Mouse (Mus musculus) retina, adult 2 months (tissue): ENCODE measurements around the gene Sowaha.

Experiments
- DNase-seq: peaks from one replicate; pipeline ENCODE4 v3.0.0-alpha.2; 2012; ENCODE audit warnings: low read depth, low spot score

The Sowaha gene

DNA sequence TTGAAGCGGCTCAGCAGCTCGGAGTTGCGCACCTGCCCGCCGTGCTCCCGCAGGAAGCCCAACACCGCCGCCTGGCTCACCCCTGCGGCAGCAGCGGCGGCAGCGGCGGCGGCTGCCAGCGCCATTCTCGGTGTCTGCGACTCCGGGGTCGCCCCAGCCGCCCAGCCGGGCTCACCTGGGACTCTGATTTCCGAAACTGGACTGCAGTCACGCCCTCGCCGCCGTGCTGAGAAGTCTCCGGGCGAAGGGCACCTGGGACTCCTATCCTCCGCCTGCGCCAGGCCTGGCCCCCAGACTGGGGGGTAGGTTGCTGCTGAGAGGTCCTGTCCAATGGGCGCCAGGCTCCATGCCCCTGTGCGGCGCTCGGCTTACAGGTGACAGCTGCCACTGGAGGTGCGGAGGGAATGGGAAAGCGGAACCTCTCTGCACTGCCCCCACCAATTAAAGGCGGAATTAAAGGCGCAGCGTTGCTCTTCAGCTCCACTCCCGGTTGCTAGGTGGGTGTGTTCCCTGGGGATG is at the start of gene Sowaha, which contains the start of gene Gm9945:
Gene Sowaha, minus strand, starts transcription at position 492 of the 519 bp plus-strand sequence.
Gene Gm9945, plus strand, starts transcription at position 384 of the 519 bp plus-strand sequence.
- no peak for DNase-seq

DNA sequence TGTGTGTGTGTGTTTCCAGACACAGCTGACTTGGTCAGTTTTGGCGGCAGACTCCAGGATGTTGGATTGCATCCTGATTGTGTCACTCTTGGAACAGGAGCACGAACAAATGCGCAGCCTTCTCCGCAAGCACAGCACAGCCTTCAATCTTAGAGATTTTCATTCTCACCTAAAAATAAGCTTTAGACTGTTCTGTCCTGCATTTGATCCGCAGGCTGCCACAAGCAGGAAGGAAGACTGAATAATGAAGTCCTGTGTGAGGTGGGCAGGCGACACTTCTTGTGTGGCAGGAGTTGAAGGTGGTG is 49.1 kb upstream of the Sowaha start:
- DNase-seq = no peak

DNA sequence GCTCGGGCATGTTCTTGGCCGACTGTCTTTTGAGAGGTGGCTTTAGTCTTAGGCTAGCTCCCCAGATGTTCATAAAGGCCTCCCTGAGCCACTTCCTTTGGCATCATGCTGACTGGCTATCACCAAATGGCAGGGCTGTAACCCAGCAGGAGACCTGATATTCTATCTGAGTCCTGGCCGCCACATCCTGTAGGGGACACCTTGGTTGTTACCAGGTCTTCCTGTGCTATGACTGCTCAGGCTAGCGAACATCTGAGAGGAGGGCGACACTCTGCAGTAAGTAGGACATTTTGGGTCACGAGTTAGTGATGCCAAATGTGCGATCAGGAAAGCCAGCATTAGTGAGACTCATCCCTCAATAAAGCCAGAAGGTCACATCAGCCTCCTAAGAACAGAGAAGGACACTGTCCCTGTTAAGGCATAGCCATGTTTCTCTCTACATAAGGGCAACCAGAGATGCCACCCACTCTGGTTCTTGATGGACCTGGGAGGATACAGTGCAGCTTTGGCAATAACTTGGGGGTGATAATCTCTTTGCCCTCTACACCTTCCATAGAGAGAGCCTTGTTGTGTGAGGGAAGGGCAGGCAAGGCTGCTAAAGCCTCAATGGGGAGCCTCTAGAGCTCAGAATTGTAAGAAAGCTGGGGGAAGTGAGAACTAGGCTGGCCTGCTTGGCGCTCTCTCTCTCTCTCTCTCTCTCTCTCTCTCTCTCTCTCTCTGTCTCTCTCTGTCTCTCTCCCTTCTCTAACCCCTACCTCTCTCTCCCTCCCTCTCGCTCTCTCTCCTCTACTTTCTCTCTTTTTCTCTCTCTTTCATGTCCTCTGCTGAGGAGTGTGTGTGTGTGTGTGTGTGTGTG is 48.6 kb upstream of the Sowaha start:
- DNase-seq = no peak

DNA sequence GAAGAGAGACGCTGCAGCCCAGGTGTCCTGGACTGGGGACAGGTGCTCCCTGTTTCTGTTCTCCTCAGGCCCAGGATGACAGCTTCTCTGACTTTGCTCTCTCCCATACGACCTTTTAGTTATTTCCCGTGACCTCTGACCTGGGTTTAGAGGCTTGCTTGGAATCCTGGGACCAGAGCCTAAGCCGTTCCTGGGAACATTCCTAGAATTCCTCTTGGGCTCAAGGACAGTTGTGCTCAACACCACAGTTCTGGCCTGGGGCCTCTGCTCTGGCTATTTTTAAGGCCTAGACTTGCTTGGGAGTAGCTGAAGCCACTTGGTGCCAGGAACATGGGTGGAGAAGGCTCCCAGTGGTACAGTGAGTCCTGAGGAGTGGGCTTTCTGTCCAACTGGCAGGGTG is 45.4 kb upstream of the Sowaha start:
- no peak for DNase-seq

DNA sequence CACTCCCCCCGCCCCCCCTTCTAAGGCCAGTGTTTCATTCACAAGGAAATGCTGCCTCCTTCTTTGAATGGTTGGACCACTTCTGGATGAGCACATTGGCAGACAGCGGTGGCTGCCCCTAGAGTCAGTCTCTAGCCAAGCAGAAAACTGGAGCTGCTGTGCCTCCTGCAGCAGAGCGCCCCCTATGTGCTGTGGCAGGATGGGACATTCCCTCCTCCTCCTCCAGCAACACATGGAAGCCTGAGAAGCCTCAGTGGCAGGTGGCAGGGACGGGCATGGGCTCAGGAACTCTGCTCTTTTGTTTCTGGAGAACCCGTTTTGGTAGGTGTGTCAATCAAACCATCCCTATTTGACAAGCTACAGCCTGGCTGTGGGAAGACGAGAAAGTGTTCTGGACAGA is 44.8 kb upstream of the Sowaha start:
- no peak for DNase-seq

DNA sequence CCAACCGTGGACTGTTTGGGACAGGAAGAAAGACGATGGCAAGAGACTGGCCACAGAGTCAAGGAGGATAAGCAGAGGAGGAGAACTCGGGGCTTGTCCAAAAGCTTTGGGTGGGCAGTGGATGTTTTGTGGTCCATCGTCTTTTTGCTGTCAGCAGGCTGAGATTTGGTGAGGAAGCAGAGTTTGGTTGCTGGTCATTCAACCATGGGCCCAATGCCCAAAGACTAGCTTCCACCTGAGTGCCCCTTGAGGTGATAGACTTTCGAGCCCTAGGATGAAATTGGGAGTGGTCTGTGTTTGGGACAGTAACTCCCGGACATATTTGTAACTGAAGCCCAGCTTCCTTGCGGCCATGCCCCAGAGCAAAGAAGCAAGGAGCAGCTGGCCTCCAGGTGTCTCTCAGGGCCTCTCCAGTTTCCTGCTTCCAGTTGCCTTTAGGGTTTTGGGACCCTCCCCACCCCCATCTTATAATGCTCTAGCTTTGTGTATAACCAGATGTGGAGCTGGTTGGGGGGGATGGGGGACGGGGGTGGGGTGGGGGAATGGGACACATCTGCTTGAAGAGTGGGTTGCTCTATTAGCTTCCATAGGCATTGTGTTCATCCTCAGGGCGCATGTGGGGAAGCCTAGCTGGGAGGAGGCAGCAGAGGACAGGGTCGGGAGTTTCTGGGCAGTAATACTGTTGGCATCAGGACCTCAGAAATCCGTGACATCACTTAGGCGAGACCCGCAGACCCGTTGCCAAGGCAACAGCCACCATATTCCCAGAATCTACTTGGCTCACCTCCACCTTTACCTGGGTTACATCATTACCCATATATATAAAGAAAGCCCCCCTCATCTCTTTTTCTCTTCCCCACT is 43.7 kb upstream of the Sowaha start:
- DNase-seq = no peak

DNA sequence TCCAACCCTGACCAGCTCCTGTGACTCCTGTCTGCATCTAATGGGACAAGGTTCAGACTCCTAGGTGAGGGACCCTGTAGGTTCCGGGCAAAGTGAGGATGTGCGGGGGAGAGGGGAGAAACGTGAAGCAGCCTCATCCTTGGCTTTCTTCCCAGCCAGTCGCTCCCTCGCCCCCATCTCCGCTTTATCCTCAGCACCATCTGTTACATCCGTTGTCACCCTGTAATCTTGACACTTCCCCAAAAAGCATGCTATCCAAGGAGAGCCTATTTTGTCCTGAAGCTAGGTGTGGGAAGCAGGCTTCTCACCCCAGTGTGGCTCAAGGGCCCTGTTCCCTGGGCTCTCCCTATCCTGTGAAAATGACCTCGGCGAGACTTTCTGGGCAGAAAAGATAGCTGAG is 42.9 kb upstream of the Sowaha start:
- DNase-seq = no peak

DNA sequence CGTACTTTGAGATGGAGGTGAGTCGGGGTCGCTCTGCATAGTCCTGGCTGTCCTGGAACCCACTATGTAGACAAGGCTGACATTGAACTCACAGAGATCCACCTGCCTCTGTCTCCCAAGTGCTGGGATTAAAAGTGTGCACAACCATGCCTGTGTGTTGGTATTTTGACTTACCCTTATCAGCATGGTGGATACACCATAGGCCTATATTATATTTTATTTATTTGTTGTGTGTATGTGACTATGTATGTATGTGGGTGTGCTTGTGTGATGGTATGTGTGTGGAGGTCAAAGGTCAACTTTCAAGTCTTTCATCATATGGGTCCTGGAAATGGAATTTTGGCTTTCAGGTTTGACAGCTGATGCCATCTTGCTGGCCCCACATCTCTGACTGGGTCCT is 42.3 kb upstream of the Sowaha start:
- no peak for DNase-seq

DNA sequence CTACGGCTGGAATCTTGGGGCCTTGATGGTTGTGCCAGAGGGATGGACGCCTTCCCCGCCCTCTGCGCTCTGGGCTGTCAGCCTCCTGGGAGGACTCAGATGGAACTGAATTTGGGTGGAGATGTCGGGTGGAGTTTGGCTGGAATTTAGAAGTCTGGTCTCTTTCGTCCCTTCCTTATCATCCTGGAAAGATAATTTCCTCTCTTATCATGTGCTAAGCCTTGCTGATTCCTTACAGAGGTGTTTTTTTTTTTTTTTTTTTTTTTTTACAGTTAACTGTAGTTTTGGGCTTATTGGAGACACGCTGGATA is 41.7 kb upstream of the Sowaha start:
- DNase-seq = no peak

DNA sequence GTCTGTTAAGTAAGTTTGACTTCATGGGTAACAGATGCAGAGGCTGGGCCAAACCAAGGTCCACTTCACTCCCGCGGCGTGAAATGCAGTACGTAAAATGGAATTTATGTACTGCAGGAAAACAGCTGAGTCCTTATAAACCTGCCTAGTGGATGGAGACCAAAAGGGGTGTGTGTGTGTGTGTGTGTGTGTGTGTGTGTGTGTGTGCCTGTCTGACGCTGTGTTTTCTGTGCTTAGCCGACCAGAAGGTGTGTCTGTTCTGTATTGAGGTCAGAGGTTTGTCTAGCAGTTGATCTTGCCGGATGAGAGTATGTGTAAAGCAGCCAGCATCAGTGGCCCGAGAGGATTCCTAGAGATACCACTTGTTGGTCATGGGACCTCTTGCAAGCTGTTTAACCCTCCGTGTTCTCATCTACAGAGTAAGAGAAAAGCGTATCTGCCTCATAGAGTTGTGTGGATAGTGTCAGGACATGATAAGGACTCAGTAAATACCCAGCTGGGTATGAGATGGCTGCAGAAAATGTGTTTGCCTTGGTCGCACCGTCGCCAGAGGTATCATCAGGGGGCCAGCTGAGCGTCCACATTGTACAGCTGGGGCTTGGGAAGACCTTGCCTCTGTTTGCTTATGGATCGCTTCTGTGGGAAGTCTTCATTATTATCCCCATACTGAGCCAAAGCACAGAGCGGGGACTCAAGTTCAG is 41.2 kb upstream of the Sowaha start:
- no peak for DNase-seq

DNA sequence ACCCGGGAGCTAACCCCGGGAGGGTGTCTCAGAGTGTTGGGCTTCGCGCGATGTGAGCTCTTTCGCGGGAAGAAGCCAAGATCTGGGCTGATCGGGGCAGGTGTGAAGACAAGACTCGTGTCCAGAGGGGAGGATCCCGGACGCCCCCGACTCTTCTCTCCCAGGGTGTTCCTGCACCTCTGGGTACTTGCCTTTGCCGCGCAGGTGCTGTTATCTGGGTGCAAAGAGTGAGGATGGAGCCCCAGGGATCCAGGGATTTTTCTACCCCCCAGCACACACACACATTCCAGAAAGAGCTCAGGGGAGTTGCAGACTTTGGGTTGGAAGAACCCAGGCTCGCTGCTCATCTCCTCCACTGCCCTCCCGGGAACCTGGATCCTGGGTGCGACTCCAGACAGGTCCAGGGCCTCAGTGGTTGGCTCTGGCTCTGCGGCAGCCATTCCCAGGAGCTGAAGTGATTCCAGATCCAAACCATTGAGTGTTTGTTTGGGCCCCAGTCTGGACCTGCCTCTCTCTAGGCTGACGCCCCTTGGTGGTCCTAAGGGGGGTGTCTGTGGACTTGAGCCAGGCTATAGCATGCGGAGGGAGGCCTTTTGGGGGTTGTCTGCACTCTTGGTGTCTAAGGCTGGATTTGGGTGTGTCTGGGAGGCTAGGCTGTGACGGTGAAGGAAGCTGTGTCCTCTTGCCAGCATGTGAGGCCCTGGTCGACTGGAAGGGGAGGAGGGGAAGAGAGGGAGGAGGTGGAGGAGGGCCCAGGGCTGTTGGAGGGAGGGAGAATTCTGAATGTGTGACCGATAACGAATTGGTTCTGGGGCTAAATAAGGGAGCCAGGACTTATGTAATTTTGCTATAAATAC is 40.3 kb upstream of the Sowaha start:
- no peak for DNase-seq

DNA sequence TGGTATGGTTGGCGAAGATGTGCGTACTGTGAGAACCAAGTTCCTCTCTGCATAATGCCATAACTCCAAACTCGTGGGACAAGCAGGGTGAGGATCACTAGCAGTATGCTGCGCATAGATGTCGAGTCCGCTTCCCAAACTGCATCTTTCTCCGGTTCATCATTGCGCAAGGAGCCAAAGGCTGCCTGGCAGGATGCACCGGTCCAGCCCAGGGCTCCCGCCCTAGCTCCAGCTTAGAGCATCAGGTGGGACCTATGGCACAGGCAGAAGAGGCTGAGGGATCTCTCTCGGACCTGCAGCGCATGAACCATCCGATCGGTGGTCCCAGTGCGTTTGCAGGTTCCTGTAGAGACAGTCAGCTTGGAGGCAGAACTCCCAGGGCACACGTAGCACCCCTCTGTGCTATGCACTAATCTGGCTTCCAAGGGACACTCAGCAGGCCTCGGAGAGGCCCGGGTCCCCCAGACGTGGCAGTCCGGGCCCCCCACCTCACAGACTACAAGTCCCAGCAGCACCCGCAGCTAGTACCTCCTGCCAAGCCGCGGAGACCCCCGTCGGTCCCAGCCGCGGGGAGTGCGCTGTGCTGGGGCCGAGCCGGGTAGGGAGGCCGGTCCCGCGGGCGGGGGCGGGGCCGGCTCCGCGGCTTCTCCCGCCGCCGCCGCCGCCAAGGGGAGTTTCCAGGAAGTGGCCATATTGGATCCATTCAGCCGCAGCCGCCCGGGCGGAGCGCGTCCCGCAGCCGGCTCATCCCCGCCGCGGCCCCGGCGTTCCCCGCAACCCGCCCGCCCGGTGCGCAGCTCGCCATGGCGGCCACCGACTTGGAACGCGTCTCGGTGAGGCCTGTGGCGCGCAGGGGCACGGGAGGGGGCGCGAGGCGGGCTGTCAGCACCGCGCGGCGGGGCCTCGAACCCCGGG is 39.4 kb upstream of the Sowaha start, which contains the start of gene Sept8:
Gene Sept8, plus strand, starts transcription at position 51 of the 915 bp plus-strand sequence.
- DNase-seq = no peak

DNA sequence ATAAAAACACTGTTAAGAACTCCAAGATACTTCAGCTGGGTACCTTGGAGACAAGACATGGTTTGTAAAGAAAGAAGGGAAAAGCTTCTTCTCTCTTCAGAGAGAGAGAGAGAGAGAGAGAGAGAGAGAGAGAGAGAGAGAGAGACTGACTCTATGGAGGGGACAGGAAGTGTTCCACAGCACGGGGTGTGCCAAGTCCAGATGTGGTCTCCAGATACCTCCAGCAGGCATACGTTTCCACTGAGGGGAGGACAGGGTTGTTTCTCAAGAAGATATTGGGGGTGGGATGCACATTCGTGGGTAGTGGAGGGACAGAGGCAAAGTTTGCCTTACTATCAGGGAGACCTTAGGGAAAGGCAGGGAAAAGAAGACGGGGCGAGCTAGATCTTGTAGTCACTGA is 38.7 kb upstream of the Sowaha start:
- DNase-seq = no peak

DNA sequence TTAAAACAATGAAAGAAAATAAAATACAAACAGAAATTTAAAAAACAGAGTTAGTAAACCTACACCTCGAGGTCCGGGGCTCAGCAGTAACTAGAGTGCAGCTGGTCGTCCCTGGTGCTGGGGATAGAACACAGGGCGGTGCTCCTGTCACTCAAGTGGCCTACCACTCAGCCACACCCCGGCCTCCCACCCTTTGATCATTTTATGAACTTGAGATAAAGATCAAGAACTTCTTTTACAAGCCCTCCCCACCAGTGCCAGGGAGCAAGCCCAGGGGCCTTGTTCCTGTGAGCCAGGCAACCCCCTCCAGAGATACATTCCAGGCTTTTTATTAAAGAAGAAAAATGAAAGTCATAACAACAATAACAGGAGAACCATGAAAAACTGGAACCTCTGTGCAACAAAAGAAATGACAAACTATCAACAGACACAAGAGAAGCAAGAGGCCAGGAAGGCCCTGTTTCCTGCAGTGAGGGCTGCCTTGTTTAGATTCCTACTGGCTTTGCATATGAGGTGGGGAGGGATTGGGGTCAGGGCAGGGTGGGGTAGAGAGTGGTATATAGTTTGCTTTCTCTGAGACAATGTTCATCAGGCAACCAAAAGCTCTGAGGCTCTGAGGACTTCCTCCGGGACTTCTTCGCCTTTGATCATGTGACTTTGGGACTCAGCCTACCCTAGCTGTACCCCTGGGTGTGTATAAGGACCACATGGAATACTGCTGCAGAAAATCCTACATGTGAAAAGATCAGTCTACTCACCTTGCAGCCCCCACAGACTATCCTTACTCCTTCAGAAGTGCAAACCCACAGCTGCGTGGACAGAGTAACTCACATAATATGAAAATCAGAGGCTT is 36.9 kb upstream of the Sowaha start:
- no peak for DNase-seq

DNA sequence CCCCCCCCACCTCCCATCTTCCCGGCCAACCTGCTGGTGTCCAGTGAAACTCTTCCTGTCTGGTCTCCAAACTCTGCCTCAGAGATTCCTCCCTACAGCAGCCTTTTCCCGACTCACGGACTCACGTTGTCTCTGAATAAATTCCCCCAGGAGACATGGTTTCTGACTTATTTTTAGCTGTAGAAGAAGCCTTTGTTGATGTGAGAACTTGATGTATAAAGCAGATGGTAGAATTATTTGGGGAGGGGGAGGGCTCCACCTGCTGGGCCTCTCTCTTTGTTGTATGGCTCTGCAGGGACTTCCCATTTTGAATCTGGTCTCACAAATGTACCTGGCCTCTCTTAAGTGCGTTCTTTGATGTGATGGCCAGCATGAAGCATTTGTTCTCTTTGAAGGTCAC is 30.3 kb upstream of the Sowaha start:
- no peak for DNase-seq

DNA sequence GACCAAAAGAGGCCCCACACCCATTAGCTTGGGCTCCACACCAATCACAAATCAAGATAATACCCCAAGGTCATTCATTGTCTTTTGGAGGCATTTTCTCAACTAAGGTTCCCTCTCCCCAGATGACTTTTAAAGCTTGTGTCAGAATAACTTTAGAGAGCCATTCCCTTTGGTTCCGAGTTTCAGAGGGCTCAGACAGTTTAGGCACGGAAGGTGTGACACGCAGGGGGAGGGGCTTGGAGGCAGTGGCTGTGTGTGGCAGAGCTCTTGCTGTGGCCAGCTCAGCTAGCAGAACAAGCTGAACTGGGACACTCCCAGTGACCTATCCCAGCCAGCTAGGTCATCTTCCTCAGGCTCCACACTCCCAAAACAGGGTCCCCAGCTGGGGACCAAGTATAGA is 28.5 kb upstream of the Sowaha start:
- no peak for DNase-seq

DNA sequence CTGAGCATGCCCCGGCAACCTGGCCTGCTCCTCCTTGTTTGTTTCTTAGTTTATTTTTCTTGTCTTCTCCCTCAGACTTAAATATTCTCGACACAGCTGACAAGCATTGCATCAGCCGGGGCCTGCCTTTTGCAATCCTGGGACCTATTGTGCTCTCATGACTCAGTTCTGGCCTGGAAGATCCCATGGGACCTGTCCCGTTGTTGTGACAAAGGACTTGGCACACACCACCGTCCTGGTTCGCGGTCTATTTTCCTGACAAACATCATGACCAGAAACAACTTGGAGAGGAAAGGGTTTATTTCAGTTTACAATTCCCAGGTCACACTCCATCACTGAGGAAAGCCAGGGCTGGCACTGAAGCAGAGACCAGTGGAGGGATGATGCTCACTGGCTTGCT is 28.1 kb upstream of the Sowaha start:
- no peak for DNase-seq

DNA sequence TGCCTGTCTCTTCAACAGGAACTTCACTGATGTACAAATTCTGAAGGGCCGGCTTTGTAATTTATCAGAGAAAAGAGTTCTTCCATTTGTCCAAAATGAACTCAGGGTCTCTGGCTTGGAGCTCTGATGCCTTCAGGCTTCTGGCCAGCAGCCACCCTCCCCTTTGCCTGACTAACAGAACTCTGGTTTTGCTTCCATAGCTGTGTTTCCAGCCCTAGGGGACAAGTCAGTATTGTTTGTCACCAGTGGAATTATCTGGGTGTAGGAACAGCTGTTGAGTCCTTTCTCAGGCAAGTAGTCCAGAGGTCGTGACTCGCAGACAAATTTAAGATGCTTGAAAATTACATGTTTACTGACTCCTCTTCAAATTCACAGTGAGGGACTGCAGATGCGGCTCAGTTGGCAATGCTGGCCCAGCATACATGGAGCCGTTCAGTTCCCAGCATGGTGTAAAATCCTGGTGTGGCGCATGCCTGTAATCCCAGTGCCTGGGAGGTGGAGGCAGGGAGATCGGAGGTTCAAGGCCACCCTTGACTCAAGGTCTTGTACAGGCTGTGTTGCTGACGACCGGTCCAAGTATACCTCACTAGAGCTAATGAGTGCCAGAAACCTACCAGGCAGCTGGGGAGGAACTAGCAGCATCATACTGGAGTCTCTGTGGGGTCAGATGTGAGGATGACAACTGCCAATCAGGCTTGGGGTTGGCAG is 27.2 kb upstream of the Sowaha start:
- no peak for DNase-seq
